Mouse (Mus musculus): Measurements from ENCODE around the gene Foxp3. TPM values are rescaled to one million over a fixed set of nuclear protein-coding genes. Genes with fewer than 3 reads are reported as not detected.

Foxp3 gene
- polyA plus RNA-seq (2014; fragmentation: Nextera tagmentation; extraction: Ambion mirVana): 0.07 TPM in 1 of 2 replicates, not detected in the other

DNA sequence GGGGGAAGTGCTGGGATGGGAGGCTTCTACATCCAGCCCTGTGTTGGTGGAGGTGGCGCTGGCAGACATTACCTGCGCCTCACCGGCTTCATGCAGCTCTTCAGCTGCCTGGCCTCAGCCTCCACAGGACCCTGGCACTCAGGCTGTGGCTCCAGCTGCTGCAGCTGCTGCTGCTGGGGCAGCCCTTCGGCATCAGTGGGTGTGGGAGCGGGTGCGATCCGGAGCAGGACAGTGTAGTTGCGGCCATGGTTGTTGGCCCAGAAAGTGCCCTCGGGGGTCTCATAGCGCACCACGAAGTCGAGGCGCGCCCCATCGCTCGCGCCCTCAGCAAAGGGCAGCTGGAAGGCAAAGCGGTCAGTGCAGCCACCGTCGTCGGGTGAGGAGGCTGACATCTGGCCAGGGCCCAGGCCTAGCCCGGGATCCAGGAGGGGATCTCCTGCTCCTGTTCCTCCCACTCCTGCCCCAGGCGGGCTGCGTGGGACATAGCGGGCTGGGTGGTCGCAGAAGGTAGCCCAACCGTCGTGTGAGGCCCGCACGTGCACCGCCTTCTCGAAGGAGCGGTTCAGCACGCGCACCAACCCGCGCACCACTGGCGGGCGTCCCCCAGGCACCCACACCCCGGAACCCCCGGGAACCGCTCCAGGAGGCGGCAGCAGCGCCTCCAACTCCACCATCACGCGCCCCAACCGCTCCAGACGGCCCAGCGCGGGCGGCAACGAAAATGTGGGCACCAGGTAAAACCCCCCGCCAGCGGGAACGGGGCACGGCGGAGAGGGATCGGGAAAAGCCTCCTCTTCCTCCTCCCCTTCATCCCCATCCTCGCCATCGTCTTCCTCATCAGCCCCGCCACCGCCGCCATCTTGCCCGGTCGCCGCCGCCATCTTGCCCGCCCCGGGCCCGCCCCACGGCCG is at the start of gene Foxp3:
Foxp3 (plus strand) TSS at position 469 of the 911 bp plus-strand sequence.
- Histone ChIP-seq H3K36me3 (replicated peaks; ENCODE audit: control insufficient read depth, insufficient read depth, low read depth, low read length) (no peaks in the 10 kb centered on the region), H3K4me2 (ENCODE audit: low read depth, low read length) (peak within 1 kb of the TSS; percentile 67), H3K4me1 (ENCODE audit: control insufficient read depth, insufficient read depth, low read length) (no peaks in the 10 kb centered on the region), H3K4me3 (ENCODE audit: low read depth, low read length) (peak within 1 kb of the TSS; percentile 59), H3K27me3 (ENCODE audit: control insufficient read depth, insufficient read depth, low read length) (no peaks in the 10 kb centered on the region), H3K27ac (replicated peaks; ENCODE audit: low read depth, low read length) (peak within 1 kb of the TSS; percentile 41; the same call in 1 of the 2 replicates), H3K9ac (replicated peaks; ENCODE audit: low read length) (peak within 1 kb of the TSS; percentile 79), H3K9me3 (replicated peaks; ENCODE audit: control insufficient read depth, low read length) (no peaks in the 10 kb centered on the region)
- 33% methylated on average over 52 of the region's 72 CpGs for WGBS
- no peak; the same call in 1 of the 2 replicates for ATAC-seq (replicated peaks; ENCODE audit: insufficient number of reproducible peaks, low FRiP score, low TSS enrichment, low read depth)
- DNase-seq (ENCODE audit: low spot score): peak; percentile 37

DNA sequence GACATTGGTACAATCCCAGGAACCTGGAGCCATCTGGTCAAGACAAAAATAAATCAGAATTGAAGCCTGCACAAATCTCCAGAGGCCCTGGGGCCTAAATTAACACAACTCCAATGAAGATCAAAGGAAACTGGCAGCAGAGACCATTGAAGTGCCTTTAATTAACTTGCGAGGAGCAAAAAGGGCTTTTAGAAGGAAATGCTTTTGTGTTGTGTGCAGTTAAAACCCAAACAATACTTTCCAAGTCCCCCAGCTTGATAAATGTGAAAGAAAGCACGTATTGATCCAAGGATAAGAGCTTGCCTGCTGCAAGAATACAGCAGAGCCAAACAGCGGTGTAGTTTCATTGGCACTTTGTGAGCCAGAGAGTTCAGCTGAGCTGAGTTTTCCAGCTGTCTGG is 48.5 kb upstream of the Foxp3 start:
- H3K9ac ChIP-seq (replicated peaks; ENCODE audit: low read length): no peak overlapping the region
- H3K9me3 ChIP-seq (replicated peaks; ENCODE audit: control insufficient read depth, low read length): no peaks in the 10 kb centered on the region
- H3K27me3 ChIP-seq (ENCODE audit: control insufficient read depth, insufficient read depth, low read length): no peaks in the 10 kb centered on the region
- no peak overlapping the region for H3K4me2 ChIP-seq (ENCODE audit: low read depth, low read length)
- H3K4me3 ChIP-seq (ENCODE audit: low read depth, low read length): no peak overlapping the region
- H3K4me1 ChIP-seq (ENCODE audit: control insufficient read depth, insufficient read depth, low read length): no peaks in the 10 kb centered on the region
- WGBS: 31% methylated on average over 3 of the region's 3 CpGs
- H3K36me3 ChIP-seq (replicated peaks; ENCODE audit: control insufficient read depth, insufficient read depth, low read depth, low read length): no peaks in the 10 kb centered on the region
- ATAC-seq (replicated peaks; ENCODE audit: insufficient number of reproducible peaks, low FRiP score, low TSS enrichment, low read depth) (no peak), DNase-seq (ENCODE audit: low spot score) (no peak)
- H3K27ac ChIP-seq (replicated peaks; ENCODE audit: low read depth, low read length): no peak overlapping the region

GRCm38 (mm10) chrX:7553474-7553873 is 20.0 kb upstream of the Foxp3 start:
- 87% methylated on average over 4 of the region's 4 CpGs for WGBS
- Histone ChIP-seq H3K36me3 (replicated peaks; ENCODE audit: control insufficient read depth, insufficient read depth, low read depth, low read length) (no peaks in the 10 kb centered on the region), H3K4me3 (ENCODE audit: low read depth, low read length) (no peak overlapping the region), H3K9me3 (replicated peaks; ENCODE audit: control insufficient read depth, low read length) (no peaks in the 10 kb centered on the region), H3K4me2 (ENCODE audit: low read depth, low read length) (no peak overlapping the region), H3K9ac (replicated peaks; ENCODE audit: low read length) (no peak overlapping the region), H3K4me1 (ENCODE audit: control insufficient read depth, insufficient read depth, low read length) (no peaks in the 10 kb centered on the region), H3K27me3 (ENCODE audit: control insufficient read depth, insufficient read depth, low read length) (no peaks in the 10 kb centered on the region), H3K27ac (replicated peaks; ENCODE audit: low read depth, low read length) (no peak overlapping the region)
- DNase-seq (ENCODE audit: low spot score) (no peak), ATAC-seq (replicated peaks; ENCODE audit: insufficient number of reproducible peaks, low FRiP score, low TSS enrichment, low read depth) (no peak)

DNA sequence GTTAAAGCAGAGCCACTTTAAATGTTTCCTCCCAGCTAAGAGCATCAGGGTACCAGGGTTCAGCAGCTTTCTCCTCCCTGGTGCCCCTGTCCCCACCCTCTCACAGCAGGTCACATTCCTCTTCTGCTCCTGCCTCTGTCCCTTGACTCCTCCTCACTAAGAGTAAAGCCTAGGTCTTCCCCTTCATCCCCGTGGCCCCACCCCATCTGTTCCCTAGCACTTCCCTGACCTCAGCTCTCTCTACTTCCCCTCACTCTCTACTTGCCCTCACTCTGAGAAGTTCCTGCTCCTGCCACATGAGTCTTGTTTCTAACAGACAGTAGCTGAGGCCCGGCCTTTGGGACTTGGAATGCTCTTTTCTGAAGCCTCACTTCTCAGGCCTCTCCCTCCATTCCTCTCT is 10.4 kb upstream of the Foxp3 start:
- H3K9ac ChIP-seq (replicated peaks; ENCODE audit: low read length): no peak overlapping the region
- no peak overlapping the region for H3K4me3 ChIP-seq (ENCODE audit: low read depth, low read length)
- no peaks in the 10 kb centered on the region for H3K36me3 ChIP-seq (replicated peaks; ENCODE audit: control insufficient read depth, insufficient read depth, low read depth, low read length)
- no peak overlapping the region for H3K4me2 ChIP-seq (ENCODE audit: low read depth, low read length)
- no peaks in the 10 kb centered on the region for H3K9me3 ChIP-seq (replicated peaks; ENCODE audit: control insufficient read depth, low read length)
- H3K4me1 ChIP-seq (ENCODE audit: control insufficient read depth, insufficient read depth, low read length): no peaks in the 10 kb centered on the region
- DNase-seq (ENCODE audit: low spot score) (no peak), ATAC-seq (replicated peaks; ENCODE audit: insufficient number of reproducible peaks, low FRiP score, low TSS enrichment, low read depth) (no peak)
- H3K27ac ChIP-seq (replicated peaks; ENCODE audit: low read depth, low read length): no peak overlapping the region
- 30% methylated on average over 2 of the region's 2 CpGs for WGBS
- no peaks in the 10 kb centered on the region for H3K27me3 ChIP-seq (ENCODE audit: control insufficient read depth, insufficient read depth, low read length)

DNA sequence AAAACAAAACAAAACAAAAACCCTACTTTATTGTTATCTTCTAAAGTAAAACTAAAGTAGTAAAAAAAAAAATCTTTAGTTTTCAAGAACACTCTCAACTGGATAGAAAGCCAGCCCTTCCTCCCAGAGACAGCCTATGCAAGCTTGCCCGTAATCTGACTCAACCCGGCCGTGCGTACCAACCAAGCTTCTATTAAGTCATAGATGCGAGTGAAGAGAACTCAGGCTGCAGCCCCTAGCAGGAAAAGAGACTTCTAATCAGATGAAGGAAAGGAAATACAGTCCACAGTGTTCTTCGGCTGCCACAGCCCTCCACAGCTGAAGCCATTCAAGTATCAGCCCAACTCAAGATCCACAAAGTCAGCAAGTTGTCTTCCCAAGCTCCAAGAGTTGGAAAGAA is 7.1 kb upstream of the Foxp3 start:
- Histone ChIP-seq H3K27ac (replicated peaks; ENCODE audit: low read depth, low read length) (no peak overlapping the region), H3K4me3 (ENCODE audit: low read depth, low read length) (no peak overlapping the region), H3K4me1 (ENCODE audit: control insufficient read depth, insufficient read depth, low read length) (no peaks in the 10 kb centered on the region), H3K4me2 (ENCODE audit: low read depth, low read length) (no peak overlapping the region), H3K9me3 (replicated peaks; ENCODE audit: control insufficient read depth, low read length) (no peaks in the 10 kb centered on the region), H3K27me3 (ENCODE audit: control insufficient read depth, insufficient read depth, low read length) (no peaks in the 10 kb centered on the region), H3K36me3 (replicated peaks; ENCODE audit: control insufficient read depth, insufficient read depth, low read depth, low read length) (no peaks in the 10 kb centered on the region), H3K9ac (replicated peaks; ENCODE audit: low read length) (no peak overlapping the region)
- DNase-seq (ENCODE audit: low spot score): no peak
- WGBS: 85% methylated on average over 6 of the region's 6 CpGs
- ATAC-seq (replicated peaks; ENCODE audit: insufficient number of reproducible peaks, low FRiP score, low TSS enrichment, low read depth): no peak

GRCm38 (mm10) chrX:7567491-7567890 is 6.0 kb upstream of the Foxp3 start:
- 73% methylated on average over 9 of the region's 9 CpGs for WGBS
- no peak for DNase-seq (ENCODE audit: low spot score)

GRCm38 (mm10) chrX:7570481-7571175 is 2.8 kb upstream of the Foxp3 start:
- 61% methylated on average over 7 of the region's 7 CpGs for WGBS

More at GRCm38 (mm10) chrX:7567491-7567890, 6.0 kb upstream of the Foxp3 start:
- Histone ChIP-seq H3K36me3 (replicated peaks; ENCODE audit: control insufficient read depth, insufficient read depth, low read depth, low read length) (no peaks in the 10 kb centered on the region), H3K9ac (replicated peaks; ENCODE audit: low read length) (no peak overlapping the region), H3K4me3 (ENCODE audit: low read depth, low read length) (no peak overlapping the region), H3K4me2 (ENCODE audit: low read depth, low read length) (no peak overlapping the region), H3K27me3 (ENCODE audit: control insufficient read depth, insufficient read depth, low read length) (no peaks in the 10 kb centered on the region), H3K27ac (replicated peaks; ENCODE audit: low read depth, low read length) (no peak overlapping the region), H3K9me3 (replicated peaks; ENCODE audit: control insufficient read depth, low read length) (no peaks in the 10 kb centered on the region), H3K4me1 (ENCODE audit: control insufficient read depth, insufficient read depth, low read length) (no peaks in the 10 kb centered on the region)
- no peak for ATAC-seq (replicated peaks; ENCODE audit: insufficient number of reproducible peaks, low FRiP score, low TSS enrichment, low read depth)

More at GRCm38 (mm10) chrX:7570481-7571175, 2.8 kb upstream of the Foxp3 start:
- no peaks in the 10 kb centered on the region for H3K4me1 ChIP-seq (ENCODE audit: control insufficient read depth, insufficient read depth, low read length)
- no peaks in the 10 kb centered on the region for H3K36me3 ChIP-seq (replicated peaks; ENCODE audit: control insufficient read depth, insufficient read depth, low read depth, low read length)
- ATAC-seq (replicated peaks; ENCODE audit: insufficient number of reproducible peaks, low FRiP score, low TSS enrichment, low read depth): no peak
- no peaks in the 10 kb centered on the region for H3K9me3 ChIP-seq (replicated peaks; ENCODE audit: control insufficient read depth, low read length)
- no peak overlapping the region for H3K9ac ChIP-seq (replicated peaks; ENCODE audit: low read length)
- no peak for DNase-seq (ENCODE audit: low spot score)
- H3K4me2 ChIP-seq (ENCODE audit: low read depth, low read length): no peak overlapping the region
- H3K4me3 ChIP-seq (ENCODE audit: low read depth, low read length): no peak overlapping the region
- H3K27me3 ChIP-seq (ENCODE audit: control insufficient read depth, insufficient read depth, low read length): no peaks in the 10 kb centered on the region
- H3K27ac ChIP-seq (replicated peaks; ENCODE audit: low read depth, low read length): no peak overlapping the region
